Mouse (Mus musculus): Measurements from ENCODE around the gene Arfgap3.
"Not testable (repeated sequence)": the region's sequence is repeated elsewhere in the genome, so short reads cannot be mapped to it uniquely, and the experiment has no call there.

Arfgap3 gene

DNA sequence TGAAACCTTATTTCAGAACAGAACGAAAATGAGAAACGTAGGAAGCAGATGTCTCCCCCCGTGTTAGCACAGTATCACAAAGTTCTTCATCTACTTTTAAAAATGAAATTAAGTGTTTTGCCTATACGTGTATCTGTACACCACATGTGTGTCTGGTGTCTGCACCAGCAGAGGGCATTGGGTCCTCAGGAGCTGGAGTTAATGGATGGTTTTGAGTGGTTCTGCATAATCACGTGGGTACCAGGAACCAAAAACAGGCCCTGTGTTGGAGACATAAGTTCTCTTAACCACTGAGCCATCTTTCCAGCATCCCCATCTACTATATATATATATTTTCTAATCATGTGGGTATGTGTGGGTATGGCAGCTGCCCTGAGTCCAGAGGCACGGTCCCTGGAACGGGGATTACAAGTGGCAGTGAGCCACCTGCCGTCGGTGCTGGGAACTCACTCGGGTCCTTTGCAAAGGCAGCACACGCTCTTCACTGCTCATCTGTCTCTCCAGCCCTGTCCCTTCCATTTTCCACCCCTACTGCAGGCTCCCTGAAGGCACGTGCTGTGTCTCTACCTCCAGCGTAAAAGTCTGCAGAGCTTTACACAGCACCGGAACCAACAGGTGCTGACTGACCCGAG, 4.0 kb downstream of the Arfgap3 start:
- DNase-seq (ENCODE audit: low spot score) = no peak

DNA sequence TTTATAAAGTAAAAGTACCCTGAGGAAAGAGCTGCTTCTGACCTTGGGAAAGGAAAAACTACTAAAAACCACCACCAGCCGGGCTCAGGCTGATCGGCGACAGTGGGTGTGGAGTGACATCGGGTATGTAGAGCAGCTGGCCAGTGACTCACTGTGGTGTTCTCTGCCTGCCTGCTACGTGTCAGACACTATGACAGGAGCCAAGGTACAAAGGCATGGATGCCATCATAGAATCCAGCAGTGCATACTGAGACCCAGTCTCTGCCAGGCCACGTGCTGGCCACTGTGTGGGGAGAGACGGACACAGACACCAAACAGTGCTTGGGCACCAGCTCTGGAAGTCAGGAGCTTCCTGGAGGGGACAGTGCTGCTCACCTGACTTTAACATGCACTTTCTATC, 5.1 kb downstream of the Arfgap3 start:
- DNase-seq (ENCODE audit: low spot score) = no peak

DNA sequence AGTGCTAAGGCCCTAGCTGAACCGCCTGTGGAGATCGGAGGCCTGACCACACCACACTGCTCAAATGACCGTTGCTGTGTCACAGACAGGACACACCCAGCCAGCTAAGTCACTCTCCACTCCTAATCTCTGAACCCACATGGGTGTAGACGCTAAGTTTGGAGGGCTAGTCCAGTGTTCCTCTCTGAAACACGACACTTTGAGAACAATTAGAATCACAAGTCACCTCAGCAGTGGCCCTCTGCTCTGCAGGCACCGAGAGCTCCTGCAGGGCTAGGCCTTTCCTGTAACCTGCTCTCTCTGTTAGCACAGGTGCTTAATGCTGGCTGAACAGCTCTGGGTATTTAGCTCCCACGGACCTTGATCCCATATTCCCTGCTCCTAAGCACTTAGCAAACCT, 5.9 kb downstream of the Arfgap3 start:
- peak; percentile 30 for DNase-seq (ENCODE audit: low spot score)

DNA sequence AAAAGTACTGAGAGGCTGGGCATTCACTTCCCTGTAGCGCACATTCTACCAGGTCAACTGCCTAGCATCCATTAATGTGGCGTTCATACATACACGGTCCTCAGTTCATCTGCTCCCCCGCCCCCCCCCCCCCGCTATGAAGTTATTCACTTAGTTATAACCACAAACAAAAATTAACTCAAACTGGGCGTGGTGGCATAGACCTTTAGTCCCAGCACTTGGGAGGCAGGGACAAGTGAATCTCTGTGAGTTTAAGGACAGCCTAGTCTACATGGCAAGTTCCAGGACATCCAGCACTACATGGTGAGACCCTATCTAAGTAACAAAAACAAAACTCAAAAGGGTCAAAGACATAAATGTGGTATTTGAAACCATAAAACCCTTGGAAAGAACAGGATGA, 11.1 kb downstream of the Arfgap3 start:
- DNase-seq (ENCODE audit: low spot score) = no peak

DNA sequence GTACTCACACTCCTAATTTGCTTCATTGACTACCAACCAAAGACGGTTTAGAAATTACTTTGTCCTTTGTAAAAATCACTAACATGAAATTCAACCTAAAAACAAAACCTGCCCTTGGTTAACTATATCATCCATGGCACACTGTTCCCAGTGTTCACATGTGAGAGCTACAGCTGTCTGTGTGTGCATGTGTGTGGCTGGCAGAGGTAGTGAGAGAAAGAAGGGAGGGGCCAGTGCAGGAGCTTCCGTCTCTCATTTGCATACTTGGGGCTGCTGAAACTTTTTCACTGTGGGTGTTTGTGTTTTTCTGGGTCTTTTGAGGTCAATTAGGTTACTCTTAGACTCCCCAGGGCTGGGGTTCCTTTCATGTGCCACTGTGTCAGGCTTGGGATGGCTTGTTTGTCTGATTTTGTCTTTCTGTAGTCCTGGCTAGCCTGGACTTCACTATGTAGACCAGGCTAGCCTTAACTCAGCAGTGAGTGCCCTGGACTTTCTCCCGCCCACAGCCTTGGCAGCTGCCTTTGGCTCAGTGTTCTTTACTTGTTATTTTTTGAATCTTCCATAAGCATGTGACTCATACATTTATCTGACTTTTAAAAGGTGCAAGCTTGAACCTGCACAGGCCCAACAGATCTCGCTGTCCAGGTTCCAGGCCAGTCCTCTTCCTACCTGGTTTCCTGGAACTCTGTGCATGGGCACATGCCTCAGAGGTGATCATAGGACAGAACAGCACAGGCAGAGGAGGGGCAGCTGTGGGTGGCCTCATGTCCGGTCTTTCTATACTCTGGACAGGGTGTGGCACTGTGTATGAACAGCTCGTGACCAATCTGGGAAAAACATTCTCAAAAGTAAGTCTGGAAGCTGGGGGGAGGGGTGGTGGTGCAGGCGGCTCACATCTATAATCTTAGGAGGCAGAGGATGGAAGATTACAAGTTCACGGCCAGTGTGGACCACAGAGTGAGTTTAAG, 11.9 kb downstream of the Arfgap3 start:
- DNase-seq (ENCODE audit: low spot score) = no peak

DNA sequence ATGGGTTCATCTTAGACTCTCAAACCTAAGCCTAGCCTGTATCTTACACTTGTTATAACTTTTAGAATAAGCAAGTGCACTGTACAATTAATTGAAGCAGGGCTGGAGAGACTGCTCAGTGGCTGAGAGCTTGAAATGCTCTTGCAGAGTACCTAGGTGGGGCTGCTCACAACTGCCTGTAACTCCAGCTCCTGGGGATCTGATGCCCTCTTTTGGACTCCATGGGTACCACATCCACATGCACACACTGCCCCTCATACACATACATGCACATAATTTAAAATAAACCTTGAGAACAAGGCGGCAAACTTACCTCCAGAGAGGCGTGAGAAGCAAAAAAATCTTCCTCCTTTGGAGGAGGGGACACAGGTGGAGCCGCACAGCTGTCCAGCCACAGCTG, 17.7 kb downstream of the Arfgap3 start:
- DNase-seq (ENCODE audit: low spot score) = peak; percentile 17

DNA sequence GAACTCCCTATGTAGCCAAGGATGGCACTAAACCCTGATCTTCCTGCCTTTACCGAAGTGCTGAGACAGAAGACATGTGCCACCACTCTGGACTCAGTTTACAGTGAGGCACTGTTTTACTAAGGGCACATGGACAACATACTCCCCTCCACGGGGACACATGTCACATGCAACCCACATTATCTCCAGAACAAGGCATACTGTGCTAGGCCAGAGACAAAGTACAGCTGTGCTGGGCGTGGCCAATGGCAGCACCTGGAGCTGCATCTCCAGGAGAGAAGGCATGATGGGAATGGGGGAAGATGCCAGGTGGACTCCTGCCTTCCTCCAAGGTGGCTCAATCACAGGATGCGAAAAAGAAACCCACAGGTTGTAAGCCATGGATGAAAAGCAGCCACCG, 21.1 kb downstream of the Arfgap3 start:
- DNase-seq (ENCODE audit: low spot score) = no peak

DNA sequence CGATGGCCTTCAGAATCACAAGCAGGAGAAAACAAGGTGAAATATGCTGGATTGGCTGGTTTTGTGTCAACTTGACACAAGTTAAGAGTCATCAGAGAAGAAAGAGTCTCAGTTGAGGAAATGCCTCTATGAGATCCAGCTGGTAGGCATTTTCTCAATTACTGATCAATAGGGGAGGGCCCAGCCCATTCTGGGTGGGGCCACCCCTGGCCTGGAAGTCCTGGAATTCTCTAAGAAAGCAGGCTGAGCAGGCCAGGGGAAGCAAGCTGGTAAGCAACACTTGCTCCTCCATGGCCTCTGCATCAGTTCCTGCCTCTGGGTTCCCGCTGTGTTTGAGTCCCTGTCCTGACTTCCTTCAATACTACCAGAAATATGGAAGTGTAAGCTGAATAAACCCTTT, 27.0 kb downstream of the Arfgap3 start:
- no peak for DNase-seq (ENCODE audit: low spot score)

DNA sequence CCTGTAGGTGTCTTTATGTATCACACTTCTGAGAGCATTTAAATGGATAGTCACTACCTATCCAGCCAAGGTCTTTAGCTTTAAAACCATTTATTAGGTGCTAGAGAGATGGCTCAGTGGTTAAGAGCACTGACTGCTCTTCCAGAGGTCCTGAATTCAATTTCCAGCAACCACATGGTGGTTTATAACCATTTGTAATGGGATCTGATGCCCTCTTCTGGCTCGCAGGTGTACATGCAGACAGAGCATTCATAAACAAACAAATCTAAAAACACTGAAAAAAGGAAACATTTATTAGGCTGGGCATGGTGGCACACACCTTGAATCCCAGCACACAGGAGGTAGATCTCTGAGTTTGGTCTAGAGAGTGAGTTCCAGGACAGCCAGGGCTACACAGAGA, 35.1 kb downstream of the Arfgap3 start:
- no peak for DNase-seq (ENCODE audit: low spot score)

DNA sequence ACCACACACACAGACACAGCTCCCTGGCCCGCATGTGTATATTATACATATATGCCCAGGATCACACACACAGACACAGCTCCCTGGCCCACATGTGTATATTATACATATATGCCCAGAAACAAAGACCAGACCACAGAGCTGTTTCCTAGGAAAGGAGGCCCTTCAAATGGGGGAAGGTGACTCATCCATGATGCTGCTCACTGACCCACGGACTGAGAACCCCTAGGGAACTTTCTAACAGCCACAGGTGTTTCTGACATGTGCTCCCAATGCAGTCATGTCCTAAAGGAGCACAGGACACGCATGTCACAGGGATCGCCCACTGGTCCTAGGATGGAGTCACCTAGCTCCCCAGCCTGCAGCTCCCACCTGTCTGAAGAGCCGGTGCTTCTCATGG, 40.2 kb downstream of the Arfgap3 start:
- DNase-seq (ENCODE audit: low spot score) = no peak

DNA sequence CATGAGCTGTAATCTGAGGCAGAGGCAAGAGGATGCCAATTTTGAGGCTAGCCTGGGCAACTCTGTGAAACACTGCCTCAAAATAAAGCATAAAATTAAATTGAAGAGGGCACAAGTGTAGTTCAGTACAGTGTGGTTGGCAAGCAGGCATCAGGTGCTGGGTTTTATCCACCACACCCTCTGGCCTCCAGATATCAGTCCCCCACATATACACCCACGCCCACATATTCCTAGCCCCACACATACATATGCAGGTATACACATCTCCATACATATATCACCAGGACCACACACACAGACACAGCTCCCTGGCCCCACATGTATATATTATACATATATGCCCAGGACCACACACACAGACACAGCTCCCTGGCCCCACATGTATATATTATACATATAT, 41.3 kb downstream of the Arfgap3 start:
- DNase-seq (ENCODE audit: low spot score) = not testable (repeated sequence)

DNA sequence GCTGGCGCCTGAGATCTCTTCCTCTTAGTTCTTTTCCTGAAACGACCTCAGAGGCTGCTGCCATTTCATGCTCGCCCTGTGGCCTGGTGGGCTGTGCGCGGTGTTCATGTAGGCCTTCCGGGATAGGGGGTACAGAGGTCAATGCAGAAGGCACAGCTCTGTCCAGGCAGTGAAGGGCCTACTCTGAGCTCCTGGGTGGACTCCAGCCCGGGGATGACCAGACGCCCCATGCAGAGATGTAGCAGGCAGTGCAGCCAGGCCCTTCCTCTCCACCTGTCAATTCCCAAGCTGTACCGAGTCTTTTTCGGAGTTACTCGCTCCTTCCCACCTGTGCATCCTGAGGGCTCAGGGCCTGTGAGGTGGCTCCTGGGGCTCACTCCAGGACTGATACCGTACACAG, 43.9 kb downstream of the Arfgap3 start:
- DNase-seq (ENCODE audit: low spot score) = no peak

DNA sequence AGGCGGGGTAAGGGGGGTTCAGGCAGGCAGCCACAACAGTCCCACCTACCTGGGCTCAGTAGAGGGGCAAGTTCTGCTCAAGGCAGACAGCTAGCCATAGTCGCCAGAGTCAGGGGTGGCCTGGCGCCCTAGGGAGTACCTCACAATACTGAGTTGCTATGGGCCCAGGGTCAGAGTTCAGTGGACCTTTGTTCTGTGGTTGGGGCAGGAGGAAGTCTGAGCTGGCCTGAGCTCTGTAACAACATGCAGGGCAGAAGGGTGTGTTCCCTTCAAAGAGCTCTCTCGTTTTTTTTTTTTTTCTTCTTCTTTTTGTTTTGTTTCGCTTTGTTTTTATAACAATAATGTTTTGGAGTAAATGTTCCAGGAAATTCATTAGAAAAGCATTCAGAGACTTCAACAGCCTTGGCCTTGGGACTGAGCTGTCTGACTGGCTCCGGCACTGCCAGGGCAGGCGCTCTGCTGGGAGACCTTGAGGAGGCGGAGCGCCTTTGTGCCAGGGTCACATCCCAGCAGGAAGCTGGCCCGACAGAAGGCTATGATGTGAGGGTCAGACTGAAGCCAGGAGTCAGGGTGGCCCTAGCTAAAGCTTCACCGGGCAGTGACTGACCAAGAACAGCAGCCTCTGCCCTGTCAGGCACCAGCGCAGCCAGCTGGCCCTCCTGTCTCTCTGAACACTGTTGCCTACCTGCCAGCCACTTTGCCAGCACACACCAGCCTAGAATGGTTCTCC, 44.7 kb downstream of the Arfgap3 start:
- peak; percentile 29 for DNase-seq (ENCODE audit: low spot score)

DNA sequence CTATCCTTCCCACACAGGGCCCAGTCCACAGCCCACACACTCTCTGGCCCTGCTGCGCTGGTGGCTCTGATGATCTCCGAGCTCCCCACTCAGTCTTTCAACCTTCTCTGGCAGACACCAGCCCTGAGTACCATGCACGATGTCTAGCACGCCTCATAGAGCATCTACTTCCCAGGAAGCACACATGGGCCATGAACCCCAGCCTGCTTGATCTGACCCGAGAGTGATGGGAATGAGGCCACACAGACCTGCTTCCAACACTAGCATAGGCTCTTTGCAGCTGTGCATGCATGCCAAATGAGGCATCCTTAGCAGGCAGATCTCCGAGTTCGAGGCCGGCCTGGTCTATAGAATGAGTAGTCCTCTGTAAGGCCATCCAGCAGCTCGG, 45.2 kb downstream of the Arfgap3 start:
- no peak for DNase-seq (ENCODE audit: low spot score)

DNA sequence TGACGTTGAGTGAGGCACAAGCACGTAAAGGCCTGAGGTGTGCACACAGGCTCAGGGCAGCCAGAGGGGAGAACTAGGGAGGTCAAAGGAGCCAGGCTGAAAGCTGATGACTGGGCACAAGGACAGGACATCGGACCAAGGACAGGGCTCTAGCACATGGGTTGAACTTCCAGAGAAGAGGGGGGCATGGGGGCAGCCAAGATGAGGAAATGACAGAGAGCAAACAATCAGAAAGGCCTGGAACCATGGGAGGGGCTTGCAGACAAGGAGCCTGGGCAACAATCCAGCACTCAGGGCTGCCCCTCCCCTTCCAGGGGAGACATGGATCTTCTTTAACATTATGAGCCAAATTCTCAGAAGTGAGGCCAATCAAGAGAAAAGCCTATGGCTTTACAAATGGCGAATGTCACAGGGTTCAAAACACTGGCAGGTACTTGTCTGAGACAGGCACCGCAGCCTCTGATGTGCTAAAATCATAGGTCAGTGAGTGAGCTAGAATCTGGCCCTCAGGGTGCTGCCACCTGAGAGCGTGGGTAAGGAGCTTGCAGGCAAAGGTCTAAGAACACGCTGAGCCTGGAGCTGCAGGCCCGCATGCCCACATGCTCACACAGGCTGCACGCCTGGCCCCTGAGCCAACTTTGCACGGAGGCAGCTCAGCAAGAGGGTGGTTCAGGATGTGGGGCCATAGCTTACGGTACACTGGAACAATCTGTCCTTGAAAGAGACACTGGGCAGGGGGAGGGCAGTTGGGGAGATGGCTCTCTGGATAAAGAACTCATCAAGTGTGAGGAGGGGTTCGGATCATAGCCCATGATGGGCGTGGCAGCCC, 46.2 kb downstream of the Arfgap3 start:
- no peak for DNase-seq (ENCODE audit: low spot score)

DNA sequence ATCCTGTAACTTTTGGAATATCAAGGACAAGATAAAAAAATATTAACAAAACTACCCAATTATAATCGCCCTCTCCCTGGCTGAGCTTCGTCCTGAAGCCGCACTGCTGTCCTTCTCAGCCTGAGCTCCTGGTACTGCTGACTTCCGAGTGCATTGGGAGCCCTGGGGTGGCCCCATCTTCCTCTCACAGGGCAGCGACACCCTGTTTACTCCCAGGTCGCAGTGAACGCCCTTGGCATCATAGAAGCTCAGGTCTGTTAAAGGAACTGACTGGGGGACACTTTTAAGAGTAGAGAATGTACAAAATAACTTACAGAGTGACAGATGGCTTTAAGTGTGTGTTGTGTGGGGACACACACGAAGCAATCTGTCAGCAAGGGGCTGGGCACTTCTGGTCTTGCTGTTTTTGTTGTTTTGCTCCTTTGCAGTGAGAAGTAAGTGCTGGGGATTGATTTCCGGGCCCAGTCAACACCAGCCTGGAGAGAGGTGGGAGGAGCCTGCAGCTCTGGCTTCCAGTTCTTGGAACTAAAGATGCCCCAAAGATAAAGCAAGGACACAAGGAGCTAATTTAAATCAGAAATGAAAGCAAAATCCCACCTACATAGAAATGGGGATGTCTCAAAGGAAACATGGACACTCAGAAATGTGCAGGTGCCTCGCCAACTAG, 50.0 kb downstream of the Arfgap3 start:
- no peak for DNase-seq (ENCODE audit: low spot score)

DNA sequence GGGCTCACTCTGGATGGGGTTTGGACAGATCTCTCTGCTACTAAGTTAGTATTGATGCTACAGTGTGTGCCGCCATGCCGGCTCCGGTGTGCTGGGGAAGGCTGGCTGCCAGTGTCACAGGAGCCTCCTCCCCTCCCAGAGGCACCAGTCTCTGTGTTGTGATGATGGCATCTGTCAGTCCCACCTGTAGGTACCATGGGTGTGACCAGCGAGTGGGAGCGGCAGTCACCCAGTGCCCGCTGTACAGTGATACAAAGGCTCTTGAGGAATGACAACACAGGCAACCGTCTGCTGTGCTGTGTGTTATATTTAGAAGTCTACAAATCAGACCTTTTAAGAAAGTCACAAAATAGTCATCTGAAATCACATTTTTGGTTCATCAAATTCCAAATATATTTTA, 50.6 kb downstream of the Arfgap3 start:
- DNase-seq (ENCODE audit: low spot score) = no peak

DNA sequence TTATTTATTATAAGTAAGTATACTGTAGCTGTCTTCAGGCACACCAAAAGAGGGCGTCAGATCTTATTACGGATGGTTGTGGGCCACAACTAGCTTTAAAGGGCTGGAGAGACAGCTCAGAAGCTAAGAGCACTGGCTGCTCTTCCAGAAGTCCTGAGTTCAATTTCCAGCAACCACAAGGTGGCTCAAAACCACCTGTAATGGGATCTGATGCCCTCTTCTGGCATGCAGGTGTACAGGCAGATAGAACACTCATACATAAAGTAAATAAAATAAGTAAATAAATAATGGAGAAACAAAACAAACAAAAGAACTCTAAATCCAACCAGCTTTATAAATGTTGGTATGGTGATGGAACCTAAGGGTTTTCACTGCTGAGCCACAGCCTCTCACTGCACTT, 51.2 kb downstream of the Arfgap3 start:
- DNase-seq (ENCODE audit: low spot score) = no peak

DNA sequence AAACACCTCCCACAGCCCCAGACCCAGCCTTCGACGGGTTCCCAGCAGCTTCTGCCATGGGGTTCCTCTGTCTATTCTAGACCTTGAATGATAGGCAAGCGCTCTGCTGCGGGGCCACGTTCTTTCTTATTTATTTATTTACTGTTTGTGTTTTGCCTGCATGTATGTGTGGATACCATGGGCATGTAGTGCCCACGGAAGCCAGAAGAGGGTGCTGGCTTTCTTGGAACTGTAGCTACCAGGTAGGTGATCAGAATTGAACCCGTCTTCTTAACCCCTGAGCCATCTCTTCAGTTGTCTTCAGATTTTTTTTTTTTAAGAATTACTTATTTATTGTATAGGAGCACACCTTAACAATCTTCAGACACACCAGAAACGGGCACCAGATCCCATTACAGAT, 51.7 kb downstream of the Arfgap3 start:
- DNase-seq (ENCODE audit: low spot score) = no peak

DNA sequence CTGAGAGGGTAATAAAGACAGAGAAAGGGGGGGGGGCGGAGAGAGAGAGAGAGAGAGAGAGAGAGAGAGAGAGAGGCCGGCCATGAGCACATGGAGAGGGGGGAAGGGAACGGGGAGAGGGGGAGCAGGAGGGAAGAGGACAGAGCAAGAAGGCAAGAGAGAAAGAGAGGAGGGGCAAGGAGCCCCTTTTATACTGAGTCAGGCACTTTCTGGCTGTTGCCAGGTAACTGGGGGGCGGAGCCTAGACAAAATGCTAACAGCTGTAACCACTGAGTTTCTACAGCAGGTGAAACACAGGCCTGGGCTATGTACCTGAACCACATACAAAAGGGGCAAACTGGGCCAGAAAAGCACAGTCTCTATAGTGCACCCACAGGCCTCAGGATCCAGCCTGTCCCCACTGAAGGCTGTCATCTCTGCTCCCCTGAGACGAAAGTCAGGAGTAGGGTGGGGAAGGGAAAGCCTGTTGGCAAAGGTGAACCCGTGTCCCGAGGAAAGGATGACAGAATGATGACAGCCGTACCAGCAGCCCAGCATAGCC, 53.2 kb downstream of the Arfgap3 start:
- no peak for DNase-seq (ENCODE audit: low spot score)

DNA sequence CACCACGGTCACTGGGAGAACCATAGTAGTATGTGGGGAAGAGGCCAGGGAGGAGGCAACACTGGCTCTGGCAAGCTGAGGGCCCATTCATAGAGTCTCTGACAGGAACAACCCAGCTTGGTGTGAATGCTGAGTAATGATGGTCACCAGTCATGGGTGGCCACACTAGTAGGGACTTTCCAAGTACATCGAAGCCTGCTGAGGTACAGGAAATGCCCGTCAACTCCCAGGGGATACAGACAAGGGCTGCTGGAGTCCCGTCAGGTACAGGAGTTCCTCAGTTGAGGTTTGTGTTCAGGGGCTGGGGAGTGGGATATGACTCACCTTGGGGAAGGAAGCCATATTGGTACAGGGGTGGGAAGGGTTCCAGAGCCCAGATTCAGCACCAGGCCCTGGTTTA, 54.0 kb downstream of the Arfgap3 start:
- DNase-seq (ENCODE audit: low spot score) = no peak
